Mouse (Mus musculus) R1 (cell line): Measurements from ENCODE around the gene Ube2h.
"Not testable (repeated sequence)": the region's sequence is repeated elsewhere in the genome, so short reads cannot be mapped to it uniquely, and the experiment has no call there.

Source experiments
- DNase-seq: peaks from one replicate; pipeline ENCODE4 v3.0.0-alpha.2; 2018; ENCODE audit warnings: low read depth, low spot score

Gene Ube2h

DNA sequence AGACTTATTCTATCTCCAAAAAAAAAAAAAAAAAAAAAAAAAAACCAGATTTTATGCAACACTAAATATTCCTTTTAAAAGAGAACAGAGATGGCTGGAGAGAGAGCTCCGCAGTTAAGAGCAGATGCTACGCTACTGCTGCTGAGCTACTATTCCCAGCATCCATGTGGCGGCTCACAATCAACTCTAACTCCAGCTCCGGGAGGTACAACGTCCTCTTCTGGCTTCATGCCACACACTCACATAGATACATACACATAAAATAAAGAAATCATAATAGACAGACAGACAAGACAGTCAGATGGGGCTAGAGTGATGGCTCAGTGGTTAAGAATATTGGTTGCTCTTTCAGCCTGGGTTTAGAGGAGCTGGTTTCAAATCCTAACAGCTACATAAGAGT is 58.9 kb downstream of the Ube2h start:
- no peak for DNase-seq

DNA sequence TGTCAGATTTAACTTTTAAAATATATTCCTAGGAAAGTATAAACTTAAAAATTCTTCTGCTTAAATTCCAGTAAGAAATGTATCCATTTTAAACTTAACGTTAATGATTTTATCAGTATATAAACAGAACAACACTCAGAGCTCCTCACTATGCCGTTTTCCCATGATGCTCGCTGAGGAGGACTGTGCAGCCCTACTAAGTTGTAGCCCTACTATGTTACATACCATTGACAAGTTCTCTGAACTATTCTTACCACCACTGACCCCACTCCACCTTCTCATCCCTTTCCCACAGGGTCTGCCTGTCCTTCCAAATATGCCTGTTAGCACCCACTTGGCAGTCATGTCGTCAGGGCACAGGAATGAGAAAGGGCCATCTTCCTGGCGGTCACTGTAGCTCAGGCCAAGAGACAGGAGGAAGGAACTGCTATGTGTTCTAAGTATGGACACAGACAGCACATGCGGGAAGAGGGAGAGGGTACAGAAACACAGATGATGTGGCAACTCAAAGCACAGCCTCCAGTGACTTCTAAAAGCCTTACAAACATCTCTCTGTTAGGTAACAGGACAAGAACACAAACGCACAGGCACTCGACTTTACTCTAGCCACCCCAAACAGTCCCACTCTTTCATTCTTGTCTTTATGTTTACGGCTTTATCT is 60.9 kb downstream of the Ube2h start:
- no peak for DNase-seq

DNA sequence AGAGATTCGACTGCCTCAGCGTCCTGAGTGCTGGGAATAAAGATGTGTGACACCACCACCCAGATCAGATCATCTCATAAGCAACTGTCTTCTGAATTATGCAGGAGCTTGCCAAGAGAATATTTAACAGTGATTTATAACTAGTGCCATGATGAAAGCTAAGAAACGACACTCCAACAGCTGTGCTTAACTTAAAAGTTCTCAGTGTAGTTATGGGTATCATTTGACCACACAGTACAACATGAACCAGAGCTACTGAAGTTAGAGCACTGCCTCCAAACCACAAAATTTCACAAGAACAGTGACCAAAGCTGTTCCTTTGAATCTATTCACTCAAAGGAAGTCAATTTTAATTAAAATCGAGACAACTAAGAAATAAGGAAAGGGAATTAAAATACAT is 61.4 kb downstream of the Ube2h start:
- DNase-seq: no peak

DNA sequence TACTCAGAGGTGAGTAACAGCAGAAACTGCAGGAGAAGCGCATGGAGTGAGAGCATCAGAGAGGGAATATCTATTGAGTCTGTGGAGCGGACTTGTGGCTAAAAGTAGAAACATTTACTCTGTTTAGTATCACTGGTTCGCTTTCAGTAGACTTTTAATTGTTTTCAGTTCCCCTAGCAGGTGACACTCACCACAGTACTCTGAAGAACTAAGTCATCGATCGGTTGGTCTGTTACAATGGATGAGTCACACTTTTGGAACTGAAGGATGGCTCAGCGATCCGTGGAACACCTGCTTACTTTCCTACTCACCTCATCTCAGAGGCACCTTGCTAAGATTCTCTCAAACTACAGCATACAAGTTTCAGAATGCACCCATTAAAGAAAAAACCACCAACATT is 64.2 kb downstream of the Ube2h start:
- DNase-seq: no peak

DNA sequence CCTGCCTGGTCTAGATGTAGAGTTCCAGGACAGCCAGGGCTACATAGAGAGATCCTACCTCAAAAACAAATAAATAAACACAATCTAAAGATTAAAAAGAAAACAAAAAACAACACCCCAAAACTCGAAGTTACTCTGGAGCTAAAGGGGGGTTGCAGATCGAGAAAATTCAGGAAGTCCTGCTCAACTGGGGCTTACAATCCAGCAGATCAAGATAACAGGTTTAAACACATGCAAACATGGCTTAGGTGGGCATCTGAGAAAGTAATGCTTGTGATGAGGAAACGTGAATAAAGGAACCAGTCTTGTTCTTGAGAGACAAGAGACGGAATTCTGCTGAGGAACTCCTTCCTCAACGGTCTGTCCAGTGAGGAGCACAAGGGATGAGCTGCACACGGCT is 65.1 kb downstream of the Ube2h start:
- no peak for DNase-seq

DNA sequence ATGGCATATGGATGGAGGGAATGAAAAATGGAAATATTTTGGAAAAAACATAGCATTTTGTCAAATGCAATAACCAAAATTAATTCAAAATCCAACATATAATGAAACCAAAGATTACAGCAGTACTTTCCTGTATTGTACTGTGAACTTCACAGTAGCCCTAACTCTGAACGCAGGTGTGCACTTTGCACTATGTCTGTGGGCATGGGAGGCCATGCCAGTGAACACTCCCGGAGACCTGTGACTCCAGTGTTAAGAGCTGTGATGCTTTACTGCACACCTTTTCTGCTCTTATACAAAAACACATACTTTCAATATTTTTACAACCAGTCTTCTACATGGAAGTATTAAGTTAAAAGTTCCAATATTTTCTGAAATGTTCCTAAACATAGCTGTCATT is 66.3 kb downstream of the Ube2h start:
- no peak for DNase-seq

DNA sequence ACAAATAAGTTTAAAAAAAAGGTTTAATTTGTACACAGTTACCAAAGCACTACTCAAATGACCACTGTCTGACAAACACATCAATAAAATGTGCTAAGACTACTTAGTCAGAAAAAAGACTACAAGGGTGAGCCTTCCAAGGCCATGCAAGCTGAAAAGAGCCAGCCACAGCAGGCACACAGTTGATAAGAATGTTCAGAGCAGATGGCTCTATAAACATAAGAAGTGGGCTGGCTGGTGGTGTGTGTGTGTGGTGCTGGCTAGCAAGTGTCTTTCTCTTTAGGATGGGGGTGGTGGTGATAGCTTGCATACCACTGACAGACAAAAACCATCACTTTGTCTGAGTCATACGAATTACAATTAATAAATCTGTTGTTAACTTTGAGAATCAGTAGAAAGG is 67.8 kb downstream of the Ube2h start:
- peak; percentile 32 for DNase-seq

DNA sequence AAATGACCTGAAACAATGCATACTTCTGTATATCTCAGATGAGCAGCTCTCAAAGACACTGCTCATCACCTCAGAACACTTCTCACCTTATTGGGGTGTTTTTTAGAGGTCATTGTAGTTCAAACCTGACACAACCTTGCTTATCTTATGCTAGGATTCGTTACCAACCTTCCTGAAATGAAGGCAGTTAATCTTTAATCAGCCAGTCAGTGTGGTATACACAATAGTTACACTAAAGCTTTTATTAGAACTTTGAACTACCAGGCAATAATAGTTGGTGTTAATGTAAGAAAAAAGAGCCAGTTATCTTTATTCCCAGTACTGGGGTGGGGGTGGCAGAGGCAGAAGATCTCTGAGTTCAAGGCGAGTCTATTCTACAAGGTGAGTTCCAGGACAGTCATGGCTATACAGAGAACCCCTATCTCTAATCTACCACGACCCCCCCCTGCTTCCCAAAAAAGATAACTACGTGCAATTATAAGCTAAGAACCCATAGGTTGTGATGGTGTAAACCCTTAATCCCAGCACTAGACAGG is 72.5 kb downstream of the Ube2h start:
- no peak for DNase-seq

DNA sequence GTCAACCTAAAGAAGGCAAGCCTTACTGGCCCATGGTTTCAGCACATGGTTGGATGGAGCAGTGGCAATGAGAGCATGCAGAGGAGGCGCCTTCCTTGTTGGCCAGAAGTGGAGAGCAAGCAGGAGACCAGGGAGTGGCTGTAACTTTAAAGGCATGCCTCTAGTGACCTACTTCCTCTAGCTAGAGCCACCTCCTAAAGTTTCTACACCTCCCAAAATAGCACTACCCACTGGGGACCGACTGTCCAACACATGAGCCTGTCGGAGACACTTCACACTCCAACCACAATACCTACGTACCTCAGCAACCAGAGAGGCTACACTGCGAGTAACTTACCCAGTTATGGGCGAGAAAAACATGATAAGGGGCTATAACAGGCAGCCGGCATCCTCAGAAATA is 74.1 kb downstream of the Ube2h start:
- no peak for DNase-seq

DNA sequence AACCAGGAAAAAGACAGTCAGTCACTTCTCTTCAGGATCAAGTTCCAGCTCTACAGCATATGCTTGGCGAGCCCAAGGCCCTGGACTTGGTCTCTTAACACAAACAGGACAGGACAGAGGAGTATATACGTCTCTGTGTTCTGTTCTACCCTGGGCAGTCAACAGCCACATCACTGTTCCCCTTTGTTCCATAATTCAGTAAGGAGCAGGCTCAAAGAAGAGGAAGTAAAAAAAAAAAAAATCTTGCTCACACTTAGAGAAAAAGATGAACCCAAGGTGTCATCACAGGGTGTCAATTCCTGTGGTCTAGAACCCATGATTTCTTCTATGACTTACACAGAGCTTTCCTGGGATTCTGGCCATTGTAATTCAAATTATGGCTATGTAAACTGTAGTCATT is 75.4 kb downstream of the Ube2h start:
- DNase-seq: no peak

DNA sequence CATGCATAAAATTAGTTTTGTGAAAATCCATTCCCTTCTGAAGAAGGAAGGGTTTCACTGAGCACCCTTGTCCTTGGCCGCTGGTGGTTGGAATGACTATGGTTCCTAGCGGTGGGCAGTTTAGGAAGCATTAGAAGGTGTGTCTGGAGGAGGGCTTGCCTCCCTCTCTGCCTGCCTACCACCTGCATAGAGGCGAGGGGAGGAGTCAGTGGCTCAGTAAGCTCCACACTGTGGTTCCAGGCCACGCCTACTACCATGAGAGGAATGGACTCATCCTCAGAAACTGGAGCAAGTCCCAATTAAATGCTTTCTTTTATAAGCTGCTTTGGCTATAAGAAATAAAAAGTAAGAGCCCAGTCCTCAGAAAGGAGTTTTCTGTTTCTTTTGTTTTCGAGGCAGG is 76.0 kb downstream of the Ube2h start:
- peak; percentile 86 for DNase-seq

DNA sequence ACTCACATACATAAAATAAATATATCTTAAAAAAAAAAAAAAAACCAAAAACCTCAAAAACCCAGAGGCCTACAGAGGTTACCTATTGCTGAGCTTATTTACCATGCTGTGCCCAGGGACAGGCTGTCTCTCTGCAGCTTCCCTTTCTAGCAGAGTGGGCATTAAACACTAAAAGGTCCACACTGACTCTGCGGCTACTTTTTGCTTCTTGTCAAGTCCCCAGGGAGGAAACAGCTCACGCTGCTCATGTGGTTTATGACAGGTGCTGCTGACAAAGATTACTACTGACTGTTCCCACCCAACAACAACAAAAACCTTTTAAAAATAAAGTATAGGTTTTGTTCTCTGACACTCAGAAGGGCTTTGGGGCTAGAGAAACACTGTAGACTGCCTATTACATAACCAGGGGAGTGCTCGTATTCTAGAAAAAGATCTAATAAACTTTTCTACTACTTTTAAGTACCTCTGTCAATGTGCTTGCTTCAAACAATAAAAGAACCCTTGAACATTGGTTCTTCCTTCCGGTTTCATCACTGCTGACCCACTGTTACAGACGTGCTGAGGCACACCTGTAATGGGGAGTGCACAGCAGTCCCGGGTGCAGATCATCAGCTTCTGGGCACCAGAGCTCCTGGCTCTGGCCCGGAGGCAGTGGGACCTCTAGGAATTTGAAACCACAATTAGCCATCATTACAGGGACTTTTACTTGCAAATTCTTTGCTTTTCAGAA is 77.2 kb downstream of the Ube2h start:
- no peak for DNase-seq

DNA sequence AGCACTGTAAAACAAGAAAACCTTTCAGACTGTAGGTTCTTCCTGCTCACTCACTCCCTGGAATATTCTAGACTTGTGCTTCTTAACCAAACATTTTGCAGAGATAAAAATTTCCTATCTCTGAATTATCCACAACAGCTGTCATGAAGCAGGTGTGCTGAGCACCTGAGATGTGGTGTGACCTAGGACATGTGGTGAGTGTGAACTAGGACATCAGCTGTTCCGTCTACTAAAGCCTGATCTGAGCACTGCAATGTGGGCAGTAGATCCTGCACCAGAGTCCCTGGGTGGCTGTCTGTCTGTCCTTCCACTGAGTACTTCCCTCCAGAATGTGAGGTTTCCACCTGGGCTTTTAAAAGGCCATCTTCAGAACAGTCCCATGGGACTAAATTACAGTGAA is 79.6 kb downstream of the Ube2h start:
- no peak for DNase-seq

DNA sequence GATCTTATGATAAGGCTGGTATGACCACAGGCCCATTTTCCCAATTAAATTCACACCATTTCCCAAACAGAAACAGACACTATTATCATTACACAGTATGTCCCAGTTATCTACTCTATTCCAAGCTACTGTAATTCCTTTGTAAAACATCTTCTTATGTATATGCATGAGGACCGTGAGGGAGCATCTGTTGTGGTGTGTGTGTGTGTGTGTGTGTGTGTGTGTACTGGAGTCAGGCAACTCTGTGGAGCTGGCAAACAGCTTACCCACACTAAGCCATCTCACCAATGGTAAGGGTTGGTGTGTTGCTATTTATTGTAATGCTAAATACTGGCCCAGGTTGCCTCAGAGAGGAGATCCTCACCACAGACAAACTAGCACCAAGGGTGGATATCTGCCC is 82.0 kb downstream of the Ube2h start:
- no peak for DNase-seq

DNA sequence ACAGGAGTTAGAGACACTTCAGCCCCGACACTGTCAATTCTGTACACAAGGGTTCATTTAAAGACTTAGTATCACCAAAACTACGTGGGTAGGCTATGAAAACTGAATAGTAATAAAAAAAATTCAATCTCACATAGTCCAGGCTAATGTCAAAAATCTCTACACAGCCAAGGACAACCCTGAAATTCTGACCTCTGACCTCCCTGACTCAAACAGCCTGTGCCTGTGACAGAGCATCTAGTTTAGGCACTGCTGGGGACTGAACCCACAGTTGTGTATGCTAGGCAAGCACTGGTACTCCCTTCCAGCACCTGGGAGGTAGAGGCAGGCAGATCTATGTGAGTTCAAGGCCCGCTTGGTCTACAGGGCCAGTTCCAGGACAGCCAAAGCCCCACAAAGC is 86.8 kb downstream of the Ube2h start:
- DNase-seq: no peak

DNA sequence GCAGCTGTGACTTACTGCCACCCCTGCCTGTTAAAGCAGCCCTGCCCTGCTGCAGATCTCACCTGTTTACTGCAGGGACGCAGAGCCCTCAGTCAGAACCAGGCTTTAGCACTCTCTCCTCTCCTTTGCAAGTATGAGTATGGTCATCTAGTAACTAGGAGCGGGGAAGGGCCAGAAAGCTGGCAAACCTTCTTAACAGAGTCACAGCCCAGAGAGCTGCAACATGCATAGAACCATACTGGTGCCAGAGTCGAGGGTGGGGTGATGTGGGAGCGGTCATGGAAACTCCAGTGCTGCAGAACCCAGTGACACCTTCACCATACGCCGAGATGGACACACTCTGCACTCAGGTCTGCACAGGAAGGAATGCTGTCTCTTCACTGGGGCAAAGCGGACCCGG is 91.9 kb downstream of the Ube2h start:
- no peak for DNase-seq

DNA sequence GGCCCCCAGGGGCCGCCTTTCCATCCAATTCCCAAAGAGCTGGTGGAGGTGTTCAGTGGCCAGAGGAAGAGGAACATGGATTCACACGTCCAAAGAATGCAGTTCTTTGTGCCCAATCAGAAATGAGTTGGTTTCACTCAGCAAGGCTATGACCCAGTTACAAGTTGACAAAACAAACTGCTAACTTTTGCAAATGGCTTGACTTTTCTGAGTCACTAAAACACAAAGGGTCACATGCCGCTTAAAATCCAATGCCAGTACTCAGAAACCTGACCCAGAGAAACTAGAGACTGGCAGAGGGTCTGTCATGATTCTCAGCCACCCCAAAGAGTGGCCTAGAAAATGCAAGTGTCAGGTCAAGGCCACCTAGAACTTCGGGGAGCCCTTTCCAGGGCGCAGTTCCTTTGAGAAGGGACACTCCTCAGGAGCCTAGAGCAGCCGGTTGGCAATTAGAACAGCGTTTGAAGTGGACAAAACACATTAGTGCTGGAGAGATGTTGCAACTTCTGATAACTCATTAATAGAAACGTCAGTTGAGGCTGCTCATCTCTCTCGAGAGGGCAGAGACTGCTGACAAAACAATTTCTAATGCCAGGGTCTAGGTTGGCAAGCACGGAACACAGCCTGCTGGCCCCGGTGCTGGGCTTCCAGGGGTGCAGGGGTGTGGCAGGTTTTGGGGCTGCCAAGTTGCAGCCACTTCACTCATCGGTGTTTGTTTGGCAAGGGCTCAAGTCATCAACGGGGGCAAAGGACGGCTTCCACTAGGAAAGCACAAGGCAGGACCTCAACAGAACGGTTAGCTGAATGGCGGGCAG is 92.5 kb downstream of the Ube2h start:
- no peak for DNase-seq

DNA sequence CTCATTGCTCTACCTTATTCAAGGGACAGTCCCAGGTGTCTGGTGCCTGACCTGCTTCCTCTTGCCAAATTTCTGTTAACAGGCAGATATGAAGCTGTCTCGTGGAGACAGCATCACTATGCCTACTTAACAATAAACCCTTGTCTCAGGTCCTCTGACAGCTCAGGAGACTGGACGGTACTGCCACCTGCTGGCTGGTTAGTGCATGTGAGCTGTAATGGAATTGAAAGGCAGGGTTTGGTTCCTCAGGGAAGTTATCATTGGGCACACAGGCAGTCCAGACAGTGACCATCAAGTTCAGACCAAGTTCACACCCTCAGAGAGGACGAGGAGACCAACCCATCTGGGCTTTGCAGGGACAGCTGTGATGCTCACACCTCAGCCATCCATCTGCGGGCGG is 93.6 kb downstream of the Ube2h start:
- peak; percentile 84 for DNase-seq

DNA sequence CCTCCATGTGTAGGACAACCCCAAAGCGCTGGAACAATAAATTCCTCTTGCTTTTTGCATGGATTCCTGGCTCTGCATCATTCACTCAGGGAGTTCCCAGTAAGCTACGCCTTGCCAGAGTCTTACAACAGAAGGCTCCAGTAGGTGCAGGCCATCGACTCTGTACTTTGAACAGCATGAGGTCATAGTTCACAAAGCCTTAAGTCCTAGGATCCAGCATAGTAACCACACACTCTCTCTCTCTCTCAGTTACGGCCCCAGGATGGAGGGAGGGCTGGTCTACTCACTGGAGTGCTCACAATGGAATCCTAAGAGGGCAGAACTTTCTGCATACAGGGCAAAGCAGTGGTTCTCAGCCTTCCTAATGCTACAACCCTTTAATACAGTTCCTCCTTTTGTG is 95.5 kb downstream of the Ube2h start:
- peak; percentile 55 for DNase-seq

DNA sequence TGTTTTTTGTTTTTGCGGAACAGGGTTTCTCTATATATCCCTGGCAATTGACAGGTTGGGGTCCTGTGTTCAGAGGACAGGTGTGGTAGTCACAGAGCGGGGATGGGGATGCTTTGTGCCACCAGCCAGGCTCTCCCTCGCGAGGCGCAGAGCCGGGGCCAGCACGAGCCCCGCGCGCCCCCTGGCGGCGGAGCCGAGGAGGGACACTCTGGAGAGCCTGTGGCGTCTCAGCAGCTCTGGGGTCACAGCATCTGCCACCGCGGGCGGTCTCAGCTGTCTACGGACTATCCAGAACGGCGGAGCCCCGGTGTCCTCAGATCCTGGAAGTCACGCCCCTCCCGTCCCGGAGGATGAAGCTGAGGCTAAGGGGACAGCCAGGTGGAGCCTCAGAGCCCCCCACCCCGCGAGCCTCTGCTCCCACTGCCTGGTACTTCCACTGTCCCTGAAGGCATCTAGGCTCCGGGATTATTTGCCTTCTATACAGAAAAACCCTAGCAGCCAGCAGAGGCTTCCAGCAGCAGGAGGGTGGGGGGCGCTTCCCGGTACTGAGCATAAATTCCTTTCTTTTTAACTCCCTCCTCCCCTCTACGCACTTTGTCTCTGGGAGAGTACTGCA is 98.6 kb downstream of the Ube2h start:
- DNase-seq: peak; percentile 86

DNA sequence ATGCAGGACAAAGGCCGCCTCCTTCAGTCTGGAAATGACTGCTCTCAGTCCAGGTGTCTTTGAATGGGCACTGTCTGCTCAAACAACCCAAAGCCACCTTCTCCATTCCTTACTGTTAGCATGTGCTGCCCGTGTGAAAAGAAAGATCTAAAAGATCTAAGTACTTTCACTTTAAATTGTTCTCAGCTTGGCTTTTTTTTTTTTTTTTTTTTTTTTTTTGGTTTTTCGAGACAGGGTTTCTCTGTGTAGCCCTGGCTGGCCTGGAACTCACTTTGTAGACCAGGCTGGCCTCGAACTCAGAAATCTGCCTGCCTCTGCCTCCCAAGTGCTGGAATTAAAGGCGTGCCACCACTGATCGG is 99.2 kb downstream of the Ube2h start:
- DNase-seq: not testable (repeated sequence)
